Mouse (Mus musculus): ENCODE measurements around the gene Exoc3l4. TPM values are rescaled to one million over a fixed set of nuclear protein-coding genes. Genes with fewer than 3 reads are reported as not detected.

Exoc3l4 gene
- polyA plus RNA-seq, 1 experiment, result 6.1 TPM

GRCm38 (mm10) chr12:111404880-111405279, 11.9 kb upstream of the Exoc3l4 start:
- H3K36me3 ChIP-seq (ENCODE audit: control insufficient read depth, insufficient read depth, low read length, poor library complexity, severe bottlenecking), result no peaks in the 10 kb centered on the region
- no peaks in the 10 kb centered on the region for H3K4me1 ChIP-seq (ENCODE audit: control insufficient read depth, insufficient read depth, low read length)
- H3K4me3 ChIP-seq (ENCODE audit: low read depth, low read length), result no peak overlapping the region
- H3K27ac ChIP-seq (ENCODE audit: insufficient read depth, low read length), result no peak overlapping the region
- TF ChIP-seq CTCF (IDR thresholded peaks at IDR 0.05; ENCODE audit: low read depth, low read length) (no peak), EP300 (IDR thresholded peaks at IDR 0.05; ENCODE audit: insufficient read depth, low read depth, low read length) (no peak), POLR2A (IDR thresholded peaks at IDR 0.05; ENCODE audit: insufficient read depth, low read length) (no peak)
- no peaks in the 10 kb centered on the region for H3K27me3 ChIP-seq (ENCODE audit: control insufficient read depth, insufficient read depth, low read length, poor library complexity, severe bottlenecking)
- no peaks in the 10 kb centered on the region for H3K9me3 ChIP-seq (replicated peaks; ENCODE audit: control insufficient read depth, insufficient read depth, low read length, poor library complexity, severe bottlenecking)
- no peak overlapping the region for H3K9ac ChIP-seq (ENCODE audit: low read depth, poor library complexity, severe bottlenecking)

GRCm38 (mm10) chr12:111406622-111407021, 10.2 kb upstream of the Exoc3l4 start, which contains the start of gene Lbhd2:
Gene Lbhd2 (plus strand): TSS chr12:111406809.
- Histone ChIP-seq H3K9ac (ENCODE audit: low read depth, poor library complexity, severe bottlenecking) (0 out of 2 replicates have a peak within 1 kb of the TSS, but pooled peaks have one; percentile 5), H3K27ac (ENCODE audit: insufficient read depth, low read length) (no peak within 1 kb of the TSS)

GRCm38 (mm10) chr12:111409583-111409982, 7.2 kb upstream of the Exoc3l4 start:
- H3K4me1 ChIP-seq (ENCODE audit: control insufficient read depth, insufficient read depth, low read length), result no peaks in the 10 kb centered on the region
- no peaks in the 10 kb centered on the region for H3K9me3 ChIP-seq (replicated peaks; ENCODE audit: control insufficient read depth, insufficient read depth, low read length, poor library complexity, severe bottlenecking)
- H3K36me3 ChIP-seq (ENCODE audit: control insufficient read depth, insufficient read depth, low read length, poor library complexity, severe bottlenecking), result no peaks in the 10 kb centered on the region
- H3K4me3 ChIP-seq (ENCODE audit: low read depth, low read length), result no peak overlapping the region
- TF ChIP-seq EP300 (IDR thresholded peaks at IDR 0.05; ENCODE audit: insufficient read depth, low read depth, low read length) (no peak), POLR2A (IDR thresholded peaks at IDR 0.05; ENCODE audit: insufficient read depth, low read length) (no peak), CTCF (IDR thresholded peaks at IDR 0.05; ENCODE audit: low read depth, low read length) (no peak)
- H3K27me3 ChIP-seq (ENCODE audit: control insufficient read depth, insufficient read depth, low read length, poor library complexity, severe bottlenecking), result no peaks in the 10 kb centered on the region
- no peak overlapping the region for H3K27ac ChIP-seq (ENCODE audit: insufficient read depth, low read length)
- H3K9ac ChIP-seq (ENCODE audit: low read depth, poor library complexity, severe bottlenecking), result no peak overlapping the region

More at GRCm38 (mm10) chr12:111406622-111407021, 10.2 kb upstream of the Exoc3l4 start, which contains the start of gene Lbhd2:
- Histone ChIP-seq H3K9me3 (replicated peaks; ENCODE audit: control insufficient read depth, insufficient read depth, low read length, poor library complexity, severe bottlenecking) (no peaks in the 10 kb centered on the region), H3K27me3 (ENCODE audit: control insufficient read depth, insufficient read depth, low read length, poor library complexity, severe bottlenecking) (no peaks in the 10 kb centered on the region), H3K4me1 (ENCODE audit: control insufficient read depth, insufficient read depth, low read length) (no peaks in the 10 kb centered on the region), H3K36me3 (ENCODE audit: control insufficient read depth, insufficient read depth, low read length, poor library complexity, severe bottlenecking) (no peaks in the 10 kb centered on the region), H3K4me3 (ENCODE audit: low read depth, low read length) (peak within 1 kb of the TSS; percentile 22)
- TF ChIP-seq POLR2A (IDR thresholded peaks at IDR 0.05; ENCODE audit: insufficient read depth, low read length) (no peak), CTCF (IDR thresholded peaks at IDR 0.05; ENCODE audit: low read depth, low read length) (no peak), EP300 (IDR thresholded peaks at IDR 0.05; ENCODE audit: insufficient read depth, low read depth, low read length) (no peak)

- Histone ChIP-seq H3K27ac (ENCODE audit: insufficient read depth, low read length) (no peak overlapping the region), H3K27me3 (ENCODE audit: control insufficient read depth, insufficient read depth, low read length, poor library complexity, severe bottlenecking) (no peaks in the 10 kb centered on the region), H3K9ac (ENCODE audit: low read depth, poor library complexity, severe bottlenecking) (no peak overlapping the region), H3K9me3 (replicated peaks; ENCODE audit: control insufficient read depth, insufficient read depth, low read length, poor library complexity, severe bottlenecking) (no peaks in the 10 kb centered on the region), H3K4me1 (ENCODE audit: control insufficient read depth, insufficient read depth, low read length) (no peaks in the 10 kb centered on the region), H3K36me3 (ENCODE audit: control insufficient read depth, insufficient read depth, low read length, poor library complexity, severe bottlenecking) (no peaks in the 10 kb centered on the region), H3K4me3 (ENCODE audit: low read depth, low read length) (no peak overlapping the region)
- TF ChIP-seq POLR2A (IDR thresholded peaks at IDR 0.05; ENCODE audit: insufficient read depth, low read length) (no peak), CTCF (IDR thresholded peaks at IDR 0.05; ENCODE audit: low read depth, low read length) (no peak), EP300 (IDR thresholded peaks at IDR 0.05; ENCODE audit: insufficient read depth, low read depth, low read length) (no peak)
Measured at GRCm38 (mm10) chr12:111411631-111412355, 5.0 kb upstream of the Exoc3l4 start.

- Histone ChIP-seq H3K4me1 (ENCODE audit: control insufficient read depth, insufficient read depth, low read length) (no peaks in the 10 kb centered on the region), H3K27me3 (ENCODE audit: control insufficient read depth, insufficient read depth, low read length, poor library complexity, severe bottlenecking) (no peaks in the 10 kb centered on the region), H3K4me3 (ENCODE audit: low read depth, low read length) (no peak overlapping the region), H3K27ac (ENCODE audit: insufficient read depth, low read length) (no peak overlapping the region), H3K36me3 (ENCODE audit: control insufficient read depth, insufficient read depth, low read length, poor library complexity, severe bottlenecking) (no peaks in the 10 kb centered on the region), H3K9me3 (replicated peaks; ENCODE audit: control insufficient read depth, insufficient read depth, low read length, poor library complexity, severe bottlenecking) (no peaks in the 10 kb centered on the region), H3K9ac (ENCODE audit: low read depth, poor library complexity, severe bottlenecking) (no peak overlapping the region)
- TF ChIP-seq EP300 (IDR thresholded peaks at IDR 0.05; ENCODE audit: insufficient read depth, low read depth, low read length), result no peak
- TF ChIP-seq CTCF (IDR thresholded peaks at IDR 0.05; ENCODE audit: low read depth, low read length), result no peak
- TF ChIP-seq POLR2A (IDR thresholded peaks at IDR 0.05; ENCODE audit: insufficient read depth, low read length), result no peak
Measured at GRCm38 (mm10) chr12:111412581-111413284, 4.1 kb upstream of the Exoc3l4 start.

- H3K4me3 ChIP-seq (ENCODE audit: low read depth, low read length), result no peak overlapping the region
- H3K27ac ChIP-seq (ENCODE audit: insufficient read depth, low read length), result no peak overlapping the region
- no peak overlapping the region for H3K9ac ChIP-seq (ENCODE audit: low read depth, poor library complexity, severe bottlenecking)
- H3K4me1 ChIP-seq (ENCODE audit: control insufficient read depth, insufficient read depth, low read length), result no peaks in the 10 kb centered on the region
- H3K36me3 ChIP-seq (ENCODE audit: control insufficient read depth, insufficient read depth, low read length, poor library complexity, severe bottlenecking), result no peaks in the 10 kb centered on the region
- no peaks in the 10 kb centered on the region for H3K9me3 ChIP-seq (replicated peaks; ENCODE audit: control insufficient read depth, insufficient read depth, low read length, poor library complexity, severe bottlenecking)
- TF ChIP-seq POLR2A (IDR thresholded peaks at IDR 0.05; ENCODE audit: insufficient read depth, low read length), result no peak
- TF ChIP-seq CTCF (IDR thresholded peaks at IDR 0.05; ENCODE audit: low read depth, low read length), result peak; percentile 99
- 0 out of 2 replicates have a peak, but pooled peaks have one; percentile 47 for TF ChIP-seq EP300 (IDR thresholded peaks at IDR 0.05; ENCODE audit: insufficient read depth, low read depth, low read length)
- H3K27me3 ChIP-seq (ENCODE audit: control insufficient read depth, insufficient read depth, low read length, poor library complexity, severe bottlenecking), result no peaks in the 10 kb centered on the region
Measured at GRCm38 (mm10) chr12:111413300-111413699, 3.5 kb upstream of the Exoc3l4 start.
